Mouse (Mus musculus): ENCODE measurements around the gene Krtcap2.

DNA sequence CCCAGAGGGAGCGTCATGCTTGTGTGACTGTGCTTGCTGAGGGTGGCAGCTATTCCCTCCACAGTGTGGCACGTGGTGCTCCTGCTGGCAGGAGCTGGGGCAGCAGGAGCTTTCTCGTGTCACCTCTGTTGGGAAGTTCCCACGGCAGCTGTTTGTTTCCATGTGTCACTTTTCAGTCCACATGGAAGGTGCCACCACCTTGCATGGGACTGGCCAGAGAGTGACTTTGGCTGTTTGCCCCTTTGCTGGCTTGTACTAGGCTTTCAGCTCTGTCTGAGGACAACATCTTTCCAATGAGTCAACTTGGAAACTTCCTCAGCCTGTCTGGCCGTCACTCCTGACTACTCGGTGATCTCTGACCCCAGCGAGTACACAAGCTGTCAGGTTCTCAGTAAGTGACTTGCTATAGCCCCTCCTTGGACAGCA, 42.8 kb downstream of the Krtcap2 start:
- TF ChIP-seq POLR2A (IDR thresholded peaks at IDR 0.05; ENCODE audit: borderline replicate concordance, extremely low read depth, low read depth, low read length) (no peak), CTCF (IDR thresholded peaks at IDR 0.05; ENCODE audit: insufficient read depth, low read length) (0 out of 2 replicates have a peak, but pooled peaks have one; percentile 3)

Data from lung, adult 2 months (tissue).